Mouse (Mus musculus): Measurements from ENCODE around the gene Glrx3.

Gene Glrx3

GRCm38 (mm10) chr7:137472149-137472548, 34.7 kb downstream of the Glrx3 start:
- DNase-seq = no peak

- peak; percentile 90 for DNase-seq
Observed at GRCm38 (mm10) chr7:137477950-137478620, 40.7 kb downstream of the Glrx3 start.

- no peak for DNase-seq
Observed at GRCm38 (mm10) chr7:137478621-137478982, 41.2 kb downstream of the Glrx3 start.

GRCm38 (mm10) chr7:137480839-137481238, 43.4 kb downstream of the Glrx3 start:
- no peak for DNase-seq

GRCm38 (mm10) chr7:137483987-137484386, 46.6 kb downstream of the Glrx3 start:
- no peak for DNase-seq

GRCm38 (mm10) chr7:137488391-137488790, 51.0 kb downstream of the Glrx3 start:
- no peak for DNase-seq

GRCm38 (mm10) chr7:137490711-137491110, 53.3 kb downstream of the Glrx3 start:
- no peak for DNase-seq

GRCm38 (mm10) chr7:137492307-137492973, 55.0 kb downstream of the Glrx3 start:
- DNase-seq = no peak

- no peak for DNase-seq
Observed at GRCm38 (mm10) chr7:137498736-137499135, 61.3 kb downstream of the Glrx3 start.

GRCm38 (mm10) chr7:137517588-137517987, 80.2 kb downstream of the Glrx3 start:
- DNase-seq = peak; percentile 37

- DNase-seq = no peak
Observed at GRCm38 (mm10) chr7:137518028-137518576, 80.7 kb downstream of the Glrx3 start.

Data from retina, postnatal 1 day (tissue).